Mouse (Mus musculus) induced T-regulatory cell, adult 2 months (primary cell): ENCODE data around the gene Cd5l.
"Not testable (repeated sequence)": the region's sequence is repeated elsewhere in the genome, so short reads cannot be mapped to it uniquely, and the experiment has no call there.

ENCODE experiments used
- DNase-seq: peaks from one replicate; pipeline ENCODE4 v3.0.0-alpha.2; 2012; ENCODE audit warnings: low read depth

Gene Cd5l

GRCm38 (mm10) chr3:87357581-87357980 is at the start of gene Cd5l:
Gene Cd5l, plus strand, starts transcription at chr3:87357881.
- DNase-seq: no peak

- DNase-seq: no peak
These were observed 47.8 kb upstream of the Cd5l start for GRCm38 (mm10) chr3:87309922-87310321.

- no peak for DNase-seq
These were observed 35.1 kb upstream of the Cd5l start for GRCm38 (mm10) chr3:87322557-87322956.

DNA sequence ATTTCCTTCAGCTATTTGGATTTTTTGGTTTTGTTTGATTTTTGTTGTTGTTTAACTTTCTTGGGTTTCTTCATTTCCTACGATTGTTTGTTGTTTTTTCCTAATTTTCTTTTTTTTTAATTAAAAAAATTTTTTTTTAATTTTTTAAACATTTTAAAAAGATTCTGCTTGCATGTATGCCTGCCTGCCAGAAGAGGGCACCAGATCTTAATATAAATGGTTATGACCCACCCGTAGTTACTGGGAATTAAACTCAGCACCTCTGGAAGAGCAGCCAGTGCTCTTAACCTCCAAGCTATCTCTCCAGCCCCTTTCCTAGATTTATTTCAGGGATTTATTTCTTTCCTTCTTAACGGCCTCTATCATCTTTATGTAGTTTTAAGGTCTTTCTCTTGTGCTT is 33.9 kb upstream of the Cd5l start:
- DNase-seq: peak; percentile 34

- no peak for DNase-seq
These were observed 19.8 kb upstream of the Cd5l start for GRCm38 (mm10) chr3:87337899-87338298.

DNA sequence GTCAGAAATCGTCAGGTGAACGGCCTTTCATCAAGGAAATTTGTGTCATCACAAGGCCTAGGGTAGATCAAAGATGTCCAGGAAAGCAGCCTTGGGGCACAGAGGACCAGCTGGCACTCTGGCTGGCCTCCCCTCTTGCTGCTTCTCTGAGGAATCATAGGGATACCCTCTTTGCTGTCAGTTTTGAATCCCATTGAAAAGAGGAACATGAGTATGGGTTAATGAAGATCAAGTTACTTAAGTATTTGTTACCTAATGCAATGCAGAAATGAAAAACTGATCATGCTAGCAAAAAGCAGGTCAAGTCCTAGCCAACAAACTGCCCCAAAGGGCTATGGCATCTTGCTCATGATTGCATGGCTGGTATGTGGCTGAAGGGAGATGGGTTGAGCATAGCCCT is 6.7 kb upstream of the Cd5l start:
- DNase-seq: not testable (repeated sequence)

DNA sequence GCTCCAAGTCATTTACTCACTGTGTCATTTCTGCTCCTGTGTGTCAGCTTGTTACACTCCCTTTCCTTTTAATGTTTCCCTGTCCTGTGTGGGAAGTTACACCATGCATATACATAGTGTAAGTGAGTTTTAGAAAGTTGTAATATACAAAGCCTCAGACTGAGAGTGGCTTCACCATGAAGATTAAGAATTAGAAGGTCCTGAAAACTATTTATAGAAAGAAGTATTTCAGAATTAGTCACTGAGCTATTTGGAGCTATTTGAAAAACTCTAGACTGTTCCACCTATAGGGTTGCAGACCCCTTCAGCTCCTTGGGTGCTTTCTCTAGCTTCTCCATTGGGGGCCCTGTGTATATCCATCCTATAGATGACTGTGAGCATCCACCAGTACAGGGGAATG is 1.5 kb downstream of the Cd5l start:
- no peak for DNase-seq

- DNase-seq: no peak
These were observed 2.8 kb downstream of the Cd5l start for GRCm38 (mm10) chr3:87360466-87360865.

GRCm38 (mm10) chr3:87365691-87366090 is 8.0 kb downstream of the Cd5l start:
- no peak for DNase-seq

- no peak for DNase-seq
These were observed 9.8 kb downstream of the Cd5l start for GRCm38 (mm10) chr3:87367511-87367910.

DNA sequence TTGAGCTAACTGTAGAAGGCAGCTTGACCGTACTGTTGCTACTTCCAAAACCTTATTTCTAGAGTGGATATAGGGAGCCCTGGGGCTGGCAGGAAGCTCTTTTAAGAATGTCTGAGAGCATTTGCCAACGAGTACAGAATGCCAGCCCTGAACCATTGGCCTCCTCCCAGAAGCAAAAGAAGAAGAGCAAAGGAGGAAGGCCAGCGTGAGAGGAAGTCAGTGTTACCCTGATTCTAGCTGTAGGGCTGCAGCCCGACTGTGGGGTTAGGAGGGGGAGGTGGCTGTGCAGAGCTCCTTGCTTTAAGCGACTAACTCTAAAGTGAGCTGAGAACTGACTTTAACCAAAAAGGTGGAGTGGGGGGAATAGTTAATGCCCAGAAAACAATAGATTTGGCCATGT is 11.5 kb downstream of the Cd5l start:
- DNase-seq: no peak

DNA sequence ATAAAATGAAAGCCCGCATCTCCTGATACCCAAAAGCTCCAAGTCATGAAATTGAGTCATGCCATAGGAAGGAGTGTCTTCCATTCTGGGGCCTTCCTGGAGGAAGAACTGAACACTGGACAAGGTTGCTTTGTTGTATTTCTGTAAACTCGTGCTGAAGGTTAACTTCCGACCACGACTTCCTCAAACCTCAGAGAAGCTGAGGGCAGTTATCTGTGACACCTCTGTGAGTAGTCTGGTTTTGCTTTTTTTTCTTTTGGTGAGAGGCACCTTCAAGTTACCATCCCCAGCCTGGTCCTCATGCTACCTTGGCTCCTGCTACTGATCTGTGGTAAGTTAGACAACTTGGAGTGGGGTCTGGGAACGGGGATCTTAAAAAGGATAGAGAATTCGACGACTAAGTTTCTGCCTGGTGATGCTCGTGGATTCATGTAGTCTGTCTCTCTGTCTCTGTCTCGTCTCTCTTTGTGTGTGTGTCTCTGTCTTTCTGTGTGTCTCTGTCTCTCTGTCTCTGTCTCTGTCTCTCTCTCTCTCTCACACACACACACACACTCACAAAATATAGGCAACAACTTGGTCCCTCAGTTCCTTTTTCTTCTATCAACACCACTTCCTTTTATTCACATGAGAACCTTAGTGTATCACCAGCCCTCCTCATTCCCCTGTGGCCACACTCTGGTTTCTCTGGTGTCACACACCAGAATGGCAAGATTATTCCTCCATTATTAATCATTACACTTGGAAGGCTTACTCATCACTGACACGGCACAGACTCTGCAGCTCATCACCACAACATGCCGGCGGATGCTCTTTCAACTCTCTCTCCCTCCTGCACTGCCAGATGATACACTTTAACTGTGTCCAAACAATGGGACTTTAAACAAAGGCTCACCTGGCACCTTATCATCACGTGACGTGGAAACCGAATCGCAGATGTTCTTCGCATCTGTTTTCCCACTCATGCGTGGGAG is 18.8 kb downstream of the Cd5l start, which contains the start of gene Fcrl1:
TSS of gene Fcrl1 (plus strand) at position 193 of the 971 bp plus-strand sequence.
- peak; percentile 45 for DNase-seq

DNA sequence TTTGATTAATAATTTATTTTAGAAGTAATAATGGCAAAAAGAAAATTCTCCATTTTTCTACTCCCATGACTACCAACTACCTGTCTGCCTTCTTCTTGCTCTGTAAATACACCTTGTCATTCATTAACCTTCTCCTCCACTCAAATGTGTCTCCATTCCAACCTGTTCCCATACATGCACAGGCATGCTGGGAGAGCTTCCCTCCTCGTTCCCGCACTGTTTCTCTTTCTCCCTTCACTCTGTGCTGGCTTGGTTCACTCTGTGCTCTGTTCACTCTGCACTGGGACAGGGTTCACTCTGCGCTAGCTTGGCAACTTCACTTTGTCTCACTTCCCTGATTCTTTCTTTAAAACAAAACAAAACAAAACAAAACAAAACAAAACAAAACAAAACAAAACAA is 19.5 kb downstream of the Cd5l start:
- DNase-seq: no peak

DNA sequence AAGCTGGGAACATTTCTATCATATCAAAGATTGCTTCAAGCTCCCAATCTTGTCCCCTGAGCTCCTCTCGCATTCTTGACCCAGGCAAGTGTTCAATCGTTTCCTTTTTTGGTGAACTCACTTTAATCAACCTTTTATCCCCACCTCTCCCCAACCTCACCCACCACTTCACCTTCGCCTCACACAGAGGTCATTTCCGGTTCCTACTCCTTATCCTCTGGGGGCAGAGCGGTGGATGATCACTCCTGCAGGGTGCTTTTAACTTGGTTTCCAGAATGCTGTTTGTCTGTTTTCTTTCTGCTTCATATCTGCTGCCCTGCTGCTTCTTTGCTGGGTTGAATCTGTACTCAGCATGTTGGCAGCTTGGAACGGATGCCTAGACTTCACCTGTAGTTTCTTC is 20.0 kb downstream of the Cd5l start:
- peak; percentile 36 for DNase-seq

DNA sequence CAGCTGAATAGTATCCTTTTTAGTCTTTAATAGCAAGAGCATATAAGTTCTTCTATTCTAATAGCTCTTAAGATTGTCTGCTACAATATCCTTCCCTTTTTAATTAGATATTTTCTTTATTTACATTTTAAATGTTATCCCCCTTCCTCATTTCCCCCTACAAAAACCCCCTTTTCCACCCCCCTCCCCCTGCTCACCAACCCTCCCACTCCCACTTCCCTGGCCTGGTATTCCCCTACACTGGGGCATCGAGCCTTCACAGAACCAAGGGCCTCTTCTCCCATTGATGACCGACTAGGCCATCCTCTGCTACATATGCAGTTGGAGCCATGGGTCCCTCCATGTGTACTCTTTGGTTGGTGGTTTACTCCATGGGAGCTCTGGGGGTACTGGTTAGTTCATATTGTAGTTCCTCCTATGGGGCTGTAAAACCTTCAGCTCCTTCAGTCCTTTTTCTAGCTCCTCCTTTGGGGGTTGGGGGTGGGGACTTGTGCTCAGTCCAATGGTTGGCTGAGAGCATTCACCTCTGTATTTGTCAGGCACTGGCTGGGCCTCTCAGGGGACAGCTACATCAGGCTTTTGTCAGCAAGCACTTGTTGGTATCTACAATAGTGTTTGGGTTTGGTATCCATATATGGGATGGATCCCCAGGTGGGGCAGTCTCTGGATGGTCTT is 22.1 kb downstream of the Cd5l start:
- not testable (repeated sequence) for DNase-seq

- no peak for DNase-seq
These were observed 24.4 kb downstream of the Cd5l start for GRCm38 (mm10) chr3:87381806-87382712.

GRCm38 (mm10) chr3:87383308-87383707 is 25.6 kb downstream of the Cd5l start:
- peak; percentile 12 for DNase-seq

- DNase-seq: no peak
These were observed 27.4 kb downstream of the Cd5l start for GRCm38 (mm10) chr3:87385105-87385504.

GRCm38 (mm10) chr3:87390935-87391334 is 33.3 kb downstream of the Cd5l start:
- no peak for DNase-seq

DNA sequence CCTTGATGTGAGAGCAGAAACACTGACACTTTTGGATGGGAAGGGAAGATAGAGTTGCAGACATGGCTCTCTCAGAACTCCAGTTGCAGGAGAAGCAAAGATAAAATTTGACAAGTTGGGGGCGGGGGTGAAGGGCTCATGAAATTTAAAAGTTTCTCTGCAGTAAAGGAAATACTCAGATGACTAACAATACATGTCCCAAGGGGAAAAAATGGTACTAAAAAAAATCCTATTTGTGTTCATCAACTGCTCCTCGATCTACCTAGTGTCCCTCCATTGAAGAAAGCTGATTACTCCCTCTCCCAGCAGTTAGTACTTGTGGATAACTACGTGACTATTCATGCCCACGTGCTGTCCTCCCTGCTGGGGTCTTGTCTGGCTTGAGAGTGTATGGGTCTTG is 41.1 kb downstream of the Cd5l start:
- no peak for DNase-seq

- no peak for DNase-seq
These were observed 42.2 kb downstream of the Cd5l start for GRCm38 (mm10) chr3:87399906-87400305.

GRCm38 (mm10) chr3:87401321-87401720 is 43.6 kb downstream of the Cd5l start:
- DNase-seq: no peak
